Mouse (Mus musculus) hindbrain, embryonic 11.5 days (tissue): Measurements from ENCODE around the gene Tspan5. TPM values are rescaled to one million over a fixed set of nuclear protein-coding genes. Genes with fewer than 3 reads are reported as not detected.

Experiments used
- ATAC-seq: fragments of 200-750 bp; cut with Nextera tagmentation; 2 replicates; pipeline ENCODE4 v1.8.0; 2017; ENCODE audit warnings: mild to moderate bottlenecking, moderate TSS enrichment, moderate library complexity; ENCODE audit not compliant: low FRiP score
- DNase-seq: peaks from one replicate; pipeline ENCODE4 v3.0.0-alpha.2; 2015; ENCODE audit warnings: low spot score
- H3K27ac ChIP-seq: fragments of 300-500 bp; sonication (generic); 2 replicates; pipeline ENCODE4 v1.5.1; 2014; ENCODE audit warnings: mild to moderate bottlenecking, low read depth, low read length
- H3K27me3 ChIP-seq: fragments of 300-500 bp; sonication (generic); 2 replicates; pipeline ENCODE4 v1.6.1; 2014; ENCODE audit warnings: mild to moderate bottlenecking, low read length, moderate library complexity, mixed read lengths; ENCODE audit not compliant: control insufficient read depth, insufficient read depth
- H3K36me3 ChIP-seq: fragments of 300-500 bp; sonication (generic); 2 replicates; pipeline ENCODE4 v1.6.1; 2014; ENCODE audit warnings: mild to moderate bottlenecking, low read length, moderate library complexity, mixed read lengths; ENCODE audit not compliant: control insufficient read depth, insufficient read depth
- H3K4me1 ChIP-seq: fragments of 300-500 bp; sonication (generic); replicated peaks from 2 replicates; pipeline ENCODE4 v1.6.1; 2014; ENCODE audit warnings: low read length, mixed read lengths; ENCODE audit not compliant: control insufficient read depth, insufficient read depth
- H3K4me2 ChIP-seq: fragments of 300-500 bp; sonication (generic); replicated peaks from 2 replicates; pipeline ENCODE4 v1.6.1; 2014; ENCODE audit warnings: mild to moderate bottlenecking, low read depth, low read length
- H3K4me3 ChIP-seq: fragments of 300-500 bp; sonication (generic); 2 replicates; pipeline ENCODE4 v1.5.1; 2014; ENCODE audit warnings: low read depth, low read length
- H3K9ac ChIP-seq: fragments of 300-500 bp; sonication (generic); 2 replicates; pipeline ENCODE4 v1.6.1; 2014; ENCODE audit warnings: low read depth, low read length
- H3K9me3 ChIP-seq: fragments of 300-500 bp; sonication (generic); 2 replicates; pipeline ENCODE4 v1.6.1; 2016; ENCODE audit warnings: low read length; ENCODE audit not compliant: control insufficient read depth
- WGBS: fragments of 180-500 bp; shearing (Covaris S2); extraction: QIAGEN DNeasy Blood & Tissue Kit; methylation state at CpG from one replicate; pipeline ENCODE4 v1.1.7; 2014; 5-methylcytosine and 5-hydroxymethylcytosine counted together
- polyA plus RNA-seq: library from polyadenylated mRNA; unstranded; fragments of >200 nt; fragmentation: Nextera tagmentation; extraction: Ambion mirVana; gene quantifications from 2 replicates; pipeline ENCODE4 v1.2.1, GENCODE M21; 2014

Tspan5 gene
- polyA plus RNA-seq, 1 experiment from 2014 or later: 51.0 TPM

- Histone ChIP-seq H3K4me2 (no peak overlapping the region), H3K9me3 (no peaks in the 10 kb centered on the region), H3K27me3 (no peaks in the 10 kb centered on the region), H3K36me3 (0 out of 2 replicates have a peak, but pooled peaks cover 3% of the 10 kb centered on the region), H3K9ac (no peak overlapping the region), H3K4me1 (no peaks in the 10 kb centered on the region), H3K27ac (no peak overlapping the region), H3K4me3 (no peak overlapping the region)
- DNase-seq: no peak
- no peak for ATAC-seq
- 95% methylated on average over 3 of the region's 3 CpGs for WGBS
These were observed 203.5 kb downstream of the Tspan5 start for GRCm38 (mm10) chr3:138945516-138945915.

- Histone ChIP-seq H3K4me3 (no peak overlapping the region), H3K27ac (no peak overlapping the region), H3K9ac (no peak overlapping the region), H3K36me3 (0 out of 2 replicates have a peak, but pooled peaks cover 5% of the 10 kb centered on the region), H3K4me1 (no peaks in the 10 kb centered on the region), H3K4me2 (no peak overlapping the region), H3K9me3 (no peaks in the 10 kb centered on the region), H3K27me3 (no peaks in the 10 kb centered on the region)
- DNase-seq (no peak), ATAC-seq (no peak)
- WGBS: 93% methylated on average over 9 of the region's 9 CpGs
These were observed 207.1 kb downstream of the Tspan5 start for GRCm38 (mm10) chr3:138949081-138949480.

- Histone ChIP-seq H3K36me3 (0 out of 2 replicates have a peak, but pooled peaks cover 2% of the 10 kb centered on the region), H3K27me3 (no peaks in the 10 kb centered on the region), H3K27ac (no peak overlapping the region), H3K4me2 (no peak overlapping the region), H3K9ac (no peak overlapping the region), H3K9me3 (no peaks in the 10 kb centered on the region), H3K4me1 (no peaks in the 10 kb centered on the region), H3K4me3 (no peak overlapping the region)
- ATAC-seq (no peak), DNase-seq (no peak)
- 93% methylated on average over 7 of the region's 7 CpGs for WGBS
These were observed 213.2 kb downstream of the Tspan5 start for GRCm38 (mm10) chr3:138955220-138955619.

Other genes with a start within 250 kb of the Tspan5 start
- 401 and 469 TPM in 2 replicates for gene Eif4e, start 216.0 kb upstream of the Tspan5 start, polyA plus RNA-seq